Mouse (Mus musculus) midbrain, embryonic 13.5 days (tissue): ENCODE data around the gene Smarcc2. TPM values are rescaled to one million over a fixed set of nuclear protein-coding genes. Genes with fewer than 3 reads are reported as not detected.

Experiments
- ATAC-seq: fragments of 200-750 bp; cut with Nextera tagmentation; 2 replicates; pipeline ENCODE4 v1.8.0; 2017; ENCODE audit warnings: mild to moderate bottlenecking, moderate TSS enrichment, moderate library complexity
- H3K27ac ChIP-seq: fragments of 300-500 bp; sonication (generic); 2 replicates; pipeline ENCODE4 v1.5.1; 2015; ENCODE audit warnings: inconsistent platforms, mild to moderate bottlenecking, moderate library complexity
- H3K27me3 ChIP-seq: fragments of 300-500 bp; sonication (generic); 2 replicates; pipeline ENCODE4 v1.6.1; 2015; ENCODE audit warnings: mild to moderate bottlenecking, inconsistent platforms
- H3K36me3 ChIP-seq: fragments of 300-500 bp; sonication (generic); 2 replicates; pipeline ENCODE4 v1.6.1; 2015; ENCODE audit warnings: mild to moderate bottlenecking, inconsistent platforms
- H3K4me1 ChIP-seq: fragments of 300-500 bp; sonication (generic); replicated peaks from 2 replicates; pipeline ENCODE4 v1.6.1; 2015; ENCODE audit warnings: inconsistent platforms
- H3K4me2 ChIP-seq: fragments of 300-500 bp; sonication (generic); replicated peaks from 2 replicates; pipeline ENCODE4 v1.6.1; 2015; ENCODE audit warnings: moderate library complexity, mild to moderate bottlenecking, inconsistent platforms
- H3K4me3 ChIP-seq: fragments of 300-500 bp; sonication (generic); replicated peaks from 2 replicates; pipeline ENCODE4 v1.5.1; 2015; ENCODE audit warnings: mild to moderate bottlenecking, inconsistent platforms
- H3K9ac ChIP-seq: fragments of 300-500 bp; sonication (generic); replicated peaks from 2 replicates; pipeline ENCODE4 v1.6.1; 2015; ENCODE audit warnings: mild to moderate bottlenecking, inconsistent platforms
- H3K9me3 ChIP-seq: fragments of 300-500 bp; sonication (generic); 2 replicates; pipeline ENCODE4 v1.6.1; 2016; ENCODE audit warnings: mild to moderate bottlenecking, inconsistent platforms
- WGBS: fragments of 180-500 bp; shearing (Covaris S2); methylation state at CpG from one replicate; pipeline ENCODE4 v1.1.7; 2015; 5-methylcytosine and 5-hydroxymethylcytosine counted together
- microRNA-seq: library from miRNA; unstranded; fragments of <30 nt; microRNA quantifications from one replicate; pipeline ENCODE4, GENCODE M21; 2016
- polyA plus RNA-seq: library from polyadenylated mRNA; unstranded; fragments of >200 nt; fragmentation: Nextera tagmentation; extraction: Ambion mirVana; gene quantifications from 2 replicates; pipeline ENCODE4 v1.2.1, GENCODE M21; 2015

The Smarcc2 gene
- polyA plus RNA-seq, 1 experiment from 2014 or later, result 212 TPM

GRCm38 (mm10) chr10:128524732-128525662 is 65.9 kb downstream of the Smarcc2 start:
- Histone ChIP-seq H3K4me3 (peak overlapping the region; percentile 69), H3K36me3 (peaks cover 9% of the 10 kb centered on the region), H3K9ac (peak overlapping the region; percentile 74), H3K9me3 (no peaks in the 10 kb centered on the region), H3K27ac (peak overlapping the region; percentile 44), H3K4me1 (peaks cover 27% of the 10 kb centered on the region), H3K27me3 (peaks cover 36% of the 10 kb centered on the region), H3K4me2 (peak overlapping the region; percentile 100)
- ATAC-seq, result peak; percentile 72
- under 1% methylated on average over 58 of the region's 58 CpGs for WGBS

GRCm38 (mm10) chr10:128525671-128526308 is 66.7 kb downstream of the Smarcc2 start, which contains the start of gene Esyt1:
Gene Esyt1 (minus strand): TSS chr10:128525871.
- H3K4me2 ChIP-seq, result peak within 1 kb of the TSS; percentile 100
- peaks cover 2% of the 10 kb centered on the region; the same call in 1 of the 2 replicates for H3K36me3 ChIP-seq
- H3K4me3 ChIP-seq, result peak within 1 kb of the TSS; percentile 69
- H3K9ac ChIP-seq, result peak within 1 kb of the TSS; percentile 74
- peak; percentile 94 for ATAC-seq
- H3K27me3 ChIP-seq, result peaks cover 36% of the 10 kb centered on the region
- H3K4me1 ChIP-seq, result peaks cover 27% of the 10 kb centered on the region
- no peaks in the 10 kb centered on the region for H3K9me3 ChIP-seq
- WGBS, result under 1% methylated on average over 37 of the region's 37 CpGs
- peak within 1 kb of the TSS; percentile 44 for H3K27ac ChIP-seq

GRCm38 (mm10) chr10:128526366-128527356 is 67.6 kb downstream of the Smarcc2 start:
- H3K4me3 ChIP-seq, result peak overlapping the region; percentile 69
- no peak for ATAC-seq
- H3K9ac ChIP-seq, result peak overlapping the region; percentile 39
- no peaks in the 10 kb centered on the region for H3K9me3 ChIP-seq
- no peak overlapping the region for H3K27ac ChIP-seq
- H3K27me3 ChIP-seq, result peaks cover 36% of the 10 kb centered on the region
- WGBS, result 34% methylated on average over 28 of the region's 28 CpGs
- peak overlapping the region; percentile 100 for H3K4me2 ChIP-seq
- peaks cover 27% of the 10 kb centered on the region for H3K4me1 ChIP-seq
- no peaks in the 10 kb centered on the region; the same call in 1 of the 2 replicates for H3K36me3 ChIP-seq

DNA sequence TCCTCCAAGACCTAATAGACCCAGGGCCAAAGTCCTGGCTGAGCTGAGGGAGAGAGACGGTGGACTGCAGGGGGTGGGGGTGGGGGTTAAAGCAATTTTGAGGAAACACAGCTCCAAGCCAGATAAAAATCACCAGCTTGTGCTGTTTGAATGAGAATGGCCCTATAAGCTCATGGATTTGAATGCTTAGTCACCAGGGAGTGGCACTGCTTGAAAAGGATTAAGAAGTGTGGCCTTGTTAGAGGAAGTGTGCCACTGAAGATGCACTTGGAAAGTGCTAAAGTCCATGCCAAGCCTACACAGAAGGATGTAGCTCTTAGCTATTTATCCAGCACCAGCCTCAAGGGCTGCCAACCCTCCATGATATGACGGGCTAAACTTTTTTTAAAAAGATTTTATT is 76.2 kb downstream of the Smarcc2 start:
- Histone ChIP-seq H3K27me3 (no peaks in the 10 kb centered on the region), H3K27ac (no peak overlapping the region), H3K36me3 (no peaks in the 10 kb centered on the region), H3K4me1 (peaks cover 9% of the 10 kb centered on the region), H3K4me2 (no peak overlapping the region), H3K9me3 (no peaks in the 10 kb centered on the region), H3K9ac (no peak overlapping the region; the same call in 1 of the 2 replicates), H3K4me3 (no peak overlapping the region)
- no peak for ATAC-seq
- WGBS, result 82% methylated on average over 2 of the region's 2 CpGs

DNA sequence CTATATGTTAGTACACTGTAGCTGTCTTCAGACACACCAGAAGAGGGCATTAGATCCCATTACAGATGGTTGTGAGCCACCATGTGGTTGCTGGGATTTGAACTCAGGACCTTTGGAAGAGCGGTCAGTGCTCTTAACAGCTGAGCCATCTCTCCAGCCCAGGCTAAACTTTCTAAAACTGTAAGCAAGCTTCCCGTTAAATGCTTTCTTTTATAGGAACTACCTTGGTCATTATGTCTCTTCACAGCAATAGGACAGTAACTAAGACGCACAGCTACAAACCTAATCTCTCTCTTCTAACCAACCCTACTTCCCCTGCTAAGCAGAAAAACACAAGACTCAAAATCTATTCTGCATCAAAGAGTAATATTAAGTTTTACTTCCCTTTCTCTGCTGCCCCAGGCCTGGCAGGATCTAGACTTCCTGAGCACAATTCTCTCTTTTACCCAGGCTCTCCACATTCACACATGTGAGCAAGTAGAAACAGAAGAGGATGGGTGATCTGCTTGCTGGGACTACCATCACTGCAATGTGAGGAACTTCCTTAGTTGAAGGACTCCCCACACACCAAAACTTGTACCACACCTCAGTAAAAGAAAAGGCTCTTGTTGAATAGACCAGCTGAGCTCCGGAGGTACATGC is 76.7 kb downstream of the Smarcc2 start:
- peak overlapping the region; percentile 43 for H3K4me2 ChIP-seq
- no peak; the same call in 1 of the 2 replicates for ATAC-seq
- H3K36me3 ChIP-seq, result no peaks in the 10 kb centered on the region
- 0 out of 2 replicates have a peak overlapping the region, but pooled peaks have one; percentile 14 for H3K9ac ChIP-seq
- H3K4me3 ChIP-seq, result peak overlapping the region; percentile 24
- no peaks in the 10 kb centered on the region for H3K9me3 ChIP-seq
- H3K27ac ChIP-seq, result no peak overlapping the region
- 75% methylated on average over 4 of the region's 4 CpGs for WGBS
- H3K4me1 ChIP-seq, result peaks cover 9% of the 10 kb centered on the region
- H3K27me3 ChIP-seq, result no peaks in the 10 kb centered on the region

DNA sequence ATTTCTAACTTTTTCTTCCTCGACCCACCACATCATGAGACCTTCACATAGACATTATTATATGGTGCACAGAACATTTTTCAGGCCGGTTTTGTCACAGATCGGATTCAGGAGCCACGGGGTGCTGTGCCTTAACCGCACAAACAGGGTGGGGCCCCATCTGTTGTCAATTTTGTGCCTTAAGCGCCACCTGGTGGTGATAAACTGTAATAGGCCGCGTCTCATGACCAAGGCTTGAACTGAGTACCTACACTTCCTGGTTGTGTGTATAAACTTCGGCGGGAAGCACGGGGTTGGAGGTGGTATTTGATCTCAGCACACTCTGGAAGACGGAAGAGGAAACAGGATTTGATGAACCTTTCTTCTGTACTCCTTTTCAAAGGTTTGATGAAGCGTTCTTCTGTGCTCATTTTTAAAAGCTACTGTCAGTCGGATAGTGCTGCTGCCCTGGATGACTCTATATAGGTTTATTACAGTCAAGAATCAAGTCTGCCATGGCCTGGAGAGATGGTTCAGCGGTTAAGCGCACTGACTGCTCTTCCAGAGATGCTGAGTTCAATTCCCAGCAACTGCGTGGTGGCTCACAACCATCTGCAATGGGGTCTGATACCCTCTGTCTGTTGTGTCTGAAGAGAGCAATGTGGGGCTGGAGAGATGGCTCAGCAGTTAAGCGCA is 77.4 kb downstream of the Smarcc2 start:
- Histone ChIP-seq H3K27me3 (no peaks in the 10 kb centered on the region), H3K27ac (no peak overlapping the region), H3K4me3 (peak overlapping the region; percentile 24), H3K36me3 (peaks cover 6% of the 10 kb centered on the region; the same call in 1 of the 2 replicates), H3K9ac (0 out of 2 replicates have a peak overlapping the region, but pooled peaks have one; percentile 14), H3K4me1 (peaks cover 9% of the 10 kb centered on the region), H3K4me2 (peak overlapping the region; percentile 43), H3K9me3 (no peaks in the 10 kb centered on the region)
- 17% methylated on average over 18 of the region's 18 CpGs for WGBS
- ATAC-seq, result peak; percentile 90

- Histone ChIP-seq H3K9me3 (no peaks in the 10 kb centered on the region), H3K36me3 (peaks cover 20% of the 10 kb centered on the region), H3K4me1 (peaks cover 15% of the 10 kb centered on the region), H3K9ac (no peak overlapping the region), H3K4me3 (no peak overlapping the region), H3K27ac (no peak overlapping the region), H3K27me3 (no peaks in the 10 kb centered on the region), H3K4me2 (no peak overlapping the region)
- whole genome bisulfite sequencing, result 75% methylated on average over 1 of the region's 1 CpGs
- no peak for ATAC-seq
Measured at GRCm38 (mm10) chr10:128538340-128538870, 79.4 kb downstream of the Smarcc2 start.

Small RNAs within 50 kb of the gene (microRNA-seq; reads per million reads assigned to microRNA genes)
- not detected for gene Mir6916
- 1.2 reads per million for gene Mir8105

Other genes with a start within 250 kb of the Smarcc2 start
- 19.6 and 21.2 TPM in 2 replicates for gene Spryd4, start 247.4 kb upstream of the Smarcc2 start, polyA plus RNA-seq
- gene Mip, start 233.4 kb upstream of the Smarcc2 start, polyA plus RNA-seq, result 0.16 and 0.32 TPM in 2 replicates
- 27.7 and 28.6 TPM in 2 replicates for gene Timeless, start 227.2 kb upstream of the Smarcc2 start, polyA plus RNA-seq
- 0.15 and 0.23 TPM in 2 replicates for gene Apon, start 205.2 kb upstream of the Smarcc2 start, polyA plus RNA-seq
- gene Apof, start 190.6 kb upstream of the Smarcc2 start, polyA plus RNA-seq, result not detected in 2 replicates
- 19.3 and 20.0 TPM in 2 replicates for gene Stat2, start 188.7 kb upstream of the Smarcc2 start, polyA plus RNA-seq
- gene Il23a, start 160.5 kb upstream of the Smarcc2 start, polyA plus RNA-seq, result 0.16 TPM in 1 of 2 replicates, not detected in the other
- gene Pan2, start 155.9 kb upstream of the Smarcc2 start, polyA plus RNA-seq, result 28.6 and 30.4 TPM in 2 replicates
- gene Cnpy2, start 136.8 kb upstream of the Smarcc2 start, polyA plus RNA-seq, result 225 and 230 TPM in 2 replicates
- 213 and 225 TPM in 2 replicates for gene Cs, start 121.5 kb upstream of the Smarcc2 start, polyA plus RNA-seq
- gene Coq10a, start 90.3 kb upstream of the Smarcc2 start, polyA plus RNA-seq, result 28.2 and 34.3 TPM in 2 replicates
- gene Ankrd52, start 82.1 kb upstream of the Smarcc2 start, polyA plus RNA-seq, result 13.0 and 14.8 TPM in 2 replicates
- 0.18 and 0.22 TPM in 2 replicates for gene Slc39a5, start 58.0 kb upstream of the Smarcc2 start, polyA plus RNA-seq
- 142 and 153 TPM in 2 replicates for gene Nabp2, start 47.8 kb upstream of the Smarcc2 start, polyA plus RNA-seq
- 81.5 and 85.9 TPM in 2 replicates for gene Rnf41, start 47.6 kb upstream of the Smarcc2 start, polyA plus RNA-seq
- gene Myl6, start 34.9 kb downstream of the Smarcc2 start, polyA plus RNA-seq, result 836 and 885 TPM in 2 replicates
- 3.4 and 4.3 TPM in 2 replicates for gene Myl6b, start 39.4 kb downstream of the Smarcc2 start, polyA plus RNA-seq
- gene Esyt1, start 66.6 kb downstream of the Smarcc2 start, polyA plus RNA-seq, result 11.6 and 13.7 TPM in 2 replicates
- gene Zc3h10, start 88.5 kb downstream of the Smarcc2 start, polyA plus RNA-seq, result 23.3 and 24.2 TPM in 2 replicates
- 2,545 and 2,595 TPM in 2 replicates for gene Rpl41, start 90.1 kb downstream of the Smarcc2 start, polyA plus RNA-seq
- 139 TPM in 2 replicates for gene Pa2g4, start 106.7 kb downstream of the Smarcc2 start, polyA plus RNA-seq
- gene Erbb3, start 130.4 kb downstream of the Smarcc2 start, polyA plus RNA-seq, result 0.13 and 0.19 TPM in 2 replicates
- 461 and 477 TPM in 2 replicates for gene Rps26, start 167.5 kb downstream of the Smarcc2 start, polyA plus RNA-seq
- 16.5 and 17.0 TPM in 2 replicates for gene Ikzf4, start 186.7 kb downstream of the Smarcc2 start, polyA plus RNA-seq
- gene Suox, start 214.8 kb downstream of the Smarcc2 start, polyA plus RNA-seq, result 13.0 and 13.7 TPM in 2 replicates
- 106 and 107 TPM in 2 replicates for gene Rab5b, start 237.0 kb downstream of the Smarcc2 start, polyA plus RNA-seq
- 0.09 and 0.15 TPM in 2 replicates for gene Pmel, start 244.9 kb downstream of the Smarcc2 start, polyA plus RNA-seq
- gene Cdk2, start 245.8 kb downstream of the Smarcc2 start, polyA plus RNA-seq, result 36.2 TPM in 2 replicates